Mouse (Mus musculus) right cerebral cortex, postnatal 36 days (tissue): ENCODE results near the gene Bcor.

Source experiments
- DNase-seq, 2 experiments: peaks; one replicate each; pipeline ENCODE4 v3.0.0; 2022; ENCODE audit warnings: low spot score in 2 of 2, mixed read lengths in 1 of 2

The Bcor gene

DNA sequence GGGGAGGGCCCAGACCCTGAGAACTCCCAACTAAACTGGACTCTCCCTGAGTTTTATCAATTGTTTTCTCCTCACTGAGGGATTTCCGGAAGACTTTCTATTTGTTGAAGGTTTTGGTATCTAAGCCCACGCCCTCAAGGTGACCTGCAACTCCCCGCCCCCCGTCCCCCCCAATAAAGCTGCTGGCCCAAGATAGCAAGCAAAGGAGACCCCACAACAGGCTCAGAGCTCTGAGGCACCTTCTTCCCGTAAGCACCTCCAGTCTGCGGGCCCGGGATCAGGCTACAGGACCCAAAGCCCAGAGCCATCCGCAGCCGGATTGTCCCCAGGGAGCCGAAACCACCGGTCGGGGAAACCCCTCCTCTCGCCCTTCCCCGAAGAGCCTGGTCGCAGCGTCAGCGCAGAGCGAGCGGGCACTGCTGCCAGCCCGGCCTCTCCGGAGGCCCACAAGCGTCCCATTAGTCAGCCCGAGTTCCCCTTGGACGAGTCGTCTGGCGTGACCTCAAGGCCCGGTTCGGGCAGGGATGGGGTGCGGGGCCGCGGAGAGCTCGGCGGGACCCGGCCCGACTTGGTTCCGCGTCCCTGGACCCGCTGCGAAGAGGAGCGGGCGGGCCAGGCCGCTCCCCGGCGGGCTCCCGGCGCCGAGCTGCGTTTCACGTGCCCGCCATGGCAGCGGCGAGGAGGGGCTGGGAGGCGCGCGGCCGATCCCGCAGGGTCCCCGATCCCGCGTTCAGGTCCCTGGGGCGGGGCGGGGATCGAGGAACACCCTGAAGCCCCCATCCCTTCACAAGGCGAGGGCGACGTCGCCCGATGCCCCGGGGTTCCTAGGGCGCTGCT is 73.3 kb downstream of the Bcor start:
- DNase-seq, result no peak

DNA sequence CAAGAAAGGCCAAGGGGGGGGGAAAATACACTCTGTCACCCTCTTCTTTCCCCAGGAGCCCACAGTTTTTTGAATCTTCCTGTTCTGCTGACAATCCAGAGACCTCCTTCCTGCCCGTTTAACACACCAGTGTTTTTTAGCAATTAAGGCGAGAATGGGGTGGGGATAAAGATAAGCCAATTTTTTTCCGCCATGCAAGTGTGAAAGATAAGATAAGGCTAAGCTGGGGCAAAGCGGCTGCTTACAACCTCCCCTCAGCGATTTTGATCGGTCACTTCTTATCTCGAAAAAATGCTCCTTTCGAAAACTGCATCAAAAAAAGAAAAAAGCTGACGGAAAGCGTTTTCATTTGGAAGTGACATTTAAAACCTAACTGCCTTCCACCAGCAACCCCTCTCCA is 74.2 kb downstream of the Bcor start:
- no peak for DNase-seq

DNA sequence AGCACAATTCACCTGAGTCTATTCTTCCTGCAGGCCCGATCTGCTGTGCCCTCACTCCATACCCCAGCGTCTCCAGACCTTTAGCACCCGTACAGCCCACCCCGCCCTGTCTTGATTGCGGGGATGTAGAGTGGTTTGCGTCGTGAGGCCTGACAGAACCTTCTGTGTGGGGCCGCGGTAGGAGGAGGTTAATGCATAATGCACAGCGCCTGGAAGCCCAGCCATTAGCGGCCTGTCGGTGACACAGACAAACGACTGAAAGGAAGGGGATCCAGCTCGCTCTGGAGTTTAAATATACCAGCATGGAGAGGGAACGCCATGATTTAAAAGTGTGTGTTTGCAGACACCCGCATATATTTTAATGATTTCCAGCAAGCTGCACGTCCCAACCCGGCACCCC is 74.9 kb downstream of the Bcor start:
- no peak for DNase-seq

DNA sequence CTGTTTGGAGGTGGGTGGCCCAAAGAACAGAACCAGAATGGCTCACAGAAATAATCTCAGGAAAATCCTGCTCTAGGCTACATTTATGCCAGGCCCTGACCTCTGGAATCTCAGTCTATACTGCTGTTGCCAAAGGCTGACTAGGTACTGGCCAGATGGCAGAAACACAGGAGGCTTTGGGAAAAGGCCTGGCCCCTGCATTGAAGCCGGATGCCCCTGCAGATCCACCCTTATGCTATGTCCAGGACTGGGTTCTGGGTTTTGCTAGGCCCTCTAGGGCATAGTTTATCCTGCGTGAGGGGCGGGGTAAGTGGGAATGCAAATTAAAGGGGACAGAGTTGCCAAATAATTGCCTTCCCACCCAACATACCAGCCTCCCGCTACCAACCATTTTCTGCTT is 75.5 kb downstream of the Bcor start:
- no peak for DNase-seq

DNA sequence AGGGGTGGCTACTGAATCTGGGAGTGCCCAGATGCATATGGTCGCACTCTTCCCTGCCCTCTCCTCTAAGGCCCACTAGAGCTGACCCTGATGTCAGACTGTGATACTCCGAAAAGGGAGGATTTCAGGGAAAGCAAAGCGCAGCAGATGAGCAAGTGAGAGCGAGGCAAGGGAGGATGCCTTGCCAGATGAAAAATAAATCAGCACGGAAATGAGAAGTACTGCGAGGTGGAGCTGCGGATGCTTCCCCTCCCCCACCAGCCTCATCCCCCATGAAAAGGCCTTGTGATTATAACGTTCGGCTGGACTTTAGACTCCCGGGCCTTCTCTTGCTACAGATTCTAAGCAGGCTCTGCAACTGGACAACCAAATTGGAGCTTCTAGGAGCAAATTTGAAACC is 76.5 kb downstream of the Bcor start:
- DNase-seq, result no peak

DNA sequence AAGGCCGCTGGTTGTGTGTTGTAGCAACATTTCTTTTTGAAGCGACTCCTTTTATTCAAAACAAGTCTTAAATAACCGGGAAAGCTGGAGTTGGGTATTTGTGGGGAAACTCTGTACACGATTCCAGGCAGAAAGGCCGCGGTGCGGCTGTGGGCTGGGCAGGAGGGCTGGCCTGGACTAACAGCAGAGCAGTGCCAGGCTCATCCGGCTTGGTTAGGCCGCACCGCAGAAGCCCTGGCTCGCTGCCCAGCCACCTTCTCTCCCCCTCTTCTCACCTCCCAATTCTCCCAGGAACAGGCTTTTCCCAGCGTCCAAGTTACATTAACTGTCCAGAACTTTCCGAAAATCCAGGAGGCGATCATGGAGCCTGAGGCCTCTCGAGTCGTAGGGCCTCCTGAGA is 77.4 kb downstream of the Bcor start:
- no peak for DNase-seq

DNA sequence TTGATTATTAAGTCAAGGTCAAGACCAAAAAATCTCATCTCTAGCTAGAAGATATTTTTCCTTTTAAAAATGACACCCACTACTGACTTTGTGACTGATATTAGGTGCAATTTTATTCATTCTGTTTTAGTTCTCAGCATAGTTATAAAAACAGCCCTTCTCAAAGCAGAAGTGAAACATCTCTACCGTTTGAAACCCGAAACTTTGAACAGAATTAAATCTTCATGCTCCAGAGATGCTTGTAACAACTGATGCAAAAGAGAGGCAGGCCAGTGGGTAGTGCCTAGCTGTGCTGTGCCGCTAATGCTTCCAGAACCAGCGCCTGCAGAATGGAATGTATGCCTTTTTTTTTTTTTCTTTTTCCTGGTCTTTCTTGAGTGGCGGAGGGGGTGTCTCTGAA is 78.0 kb downstream of the Bcor start:
- DNase-seq, result no peak

DNA sequence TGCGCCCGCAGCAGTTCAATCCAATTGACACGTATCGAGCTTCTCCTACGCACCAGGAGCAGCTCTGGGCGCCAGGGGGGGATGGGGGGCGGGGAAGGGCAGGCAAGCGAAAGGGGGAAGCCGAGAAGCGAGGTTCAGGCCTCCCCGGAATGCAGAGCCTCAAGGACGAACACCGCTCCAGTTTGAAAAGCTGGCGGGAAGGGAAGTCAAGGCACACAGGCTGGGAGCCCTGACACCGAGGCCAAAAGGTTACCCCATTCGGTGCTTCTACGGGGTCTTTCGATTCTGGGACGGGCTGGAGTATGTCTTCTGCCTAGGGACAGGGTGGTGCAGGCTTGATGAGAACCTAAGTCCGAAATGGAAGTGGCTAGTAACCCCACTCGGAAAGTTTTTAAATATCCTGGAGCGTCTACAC is 78.4 kb downstream of the Bcor start:
- no peak for DNase-seq

DNA sequence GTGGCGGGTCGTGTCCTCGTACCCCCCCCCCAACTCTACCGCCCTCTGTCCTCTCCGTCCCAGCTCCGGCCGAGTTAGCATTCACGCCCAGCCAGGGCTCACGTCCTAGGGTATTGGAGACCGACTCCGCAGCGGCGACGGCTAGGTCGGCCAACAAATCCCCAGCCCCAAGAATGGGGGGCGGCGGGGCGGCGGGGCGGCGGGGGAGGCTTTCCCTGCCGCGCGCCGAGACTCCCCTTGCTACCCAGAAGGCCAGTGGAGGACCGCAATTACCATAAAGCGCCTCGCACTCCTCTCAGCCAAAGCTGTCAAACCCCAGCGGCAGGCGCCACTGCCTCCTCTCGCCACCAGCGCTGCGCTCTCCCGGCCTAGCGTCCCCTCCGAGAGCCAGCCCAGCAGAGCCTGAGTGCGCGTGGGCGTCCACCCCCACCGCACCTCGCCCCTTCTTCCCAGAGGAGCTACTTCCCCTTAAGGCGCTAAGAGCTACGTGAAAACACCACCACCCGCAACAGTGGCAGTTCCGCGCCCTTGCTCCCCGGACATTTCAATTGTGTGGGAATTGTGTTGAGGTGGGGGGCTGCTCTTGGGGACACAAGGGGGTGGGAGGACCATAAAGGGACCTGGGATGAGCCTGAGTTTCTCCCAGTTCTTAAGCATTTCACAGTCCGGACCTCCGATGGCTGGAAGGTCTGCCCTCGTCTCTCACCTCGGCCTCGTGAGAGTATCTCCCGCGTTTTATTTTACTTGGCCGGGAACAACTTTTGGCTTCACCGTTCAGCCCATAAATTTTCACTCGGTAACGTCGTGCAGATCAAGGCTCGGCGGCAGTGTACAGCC is 79.0 kb downstream of the Bcor start:
- DNase-seq, result no peak

DNA sequence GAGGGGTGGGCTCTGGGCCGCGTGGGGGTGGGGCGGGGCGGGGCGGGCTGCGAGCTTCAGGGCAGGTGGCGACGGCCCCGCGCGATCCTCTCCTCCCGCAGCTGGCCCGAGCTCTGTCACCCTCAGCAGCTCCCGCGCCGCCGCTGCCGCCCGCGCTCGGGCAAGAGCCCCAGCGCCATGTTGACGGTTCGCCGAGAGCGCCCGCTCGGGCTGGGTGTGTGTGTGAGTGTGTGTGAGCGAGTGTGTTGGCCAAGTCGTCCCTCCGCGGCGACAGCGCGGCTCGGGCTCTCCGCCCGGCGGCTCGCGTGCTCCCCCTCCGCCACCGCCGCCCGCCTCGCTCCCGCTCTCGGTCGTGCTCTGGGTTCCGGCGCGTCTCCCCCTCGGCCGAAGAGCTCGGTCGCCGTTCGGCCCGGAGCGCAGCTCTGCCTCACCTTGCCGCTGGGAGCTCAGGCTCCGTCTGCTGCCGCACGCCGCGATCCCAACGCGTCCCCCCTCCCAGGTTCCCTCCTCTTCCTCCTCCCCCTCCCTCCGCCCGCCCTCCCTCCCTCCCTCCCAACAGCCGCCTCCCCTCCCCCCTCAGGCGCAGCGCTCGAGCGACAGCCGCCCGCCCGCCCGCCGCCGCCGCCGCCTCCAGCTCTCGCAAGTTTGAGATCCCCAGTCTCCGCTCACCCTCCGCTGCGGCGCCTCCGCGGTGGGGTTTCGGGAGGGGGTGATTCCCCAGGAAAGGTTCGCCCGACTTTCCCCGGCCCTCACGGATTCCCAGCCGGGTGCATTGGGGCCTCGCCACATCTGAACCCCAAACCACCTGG is 79.9 kb downstream of the Bcor start:
- peak in 1 of 2 experiments; percentile 24 for DNase-seq

DNA sequence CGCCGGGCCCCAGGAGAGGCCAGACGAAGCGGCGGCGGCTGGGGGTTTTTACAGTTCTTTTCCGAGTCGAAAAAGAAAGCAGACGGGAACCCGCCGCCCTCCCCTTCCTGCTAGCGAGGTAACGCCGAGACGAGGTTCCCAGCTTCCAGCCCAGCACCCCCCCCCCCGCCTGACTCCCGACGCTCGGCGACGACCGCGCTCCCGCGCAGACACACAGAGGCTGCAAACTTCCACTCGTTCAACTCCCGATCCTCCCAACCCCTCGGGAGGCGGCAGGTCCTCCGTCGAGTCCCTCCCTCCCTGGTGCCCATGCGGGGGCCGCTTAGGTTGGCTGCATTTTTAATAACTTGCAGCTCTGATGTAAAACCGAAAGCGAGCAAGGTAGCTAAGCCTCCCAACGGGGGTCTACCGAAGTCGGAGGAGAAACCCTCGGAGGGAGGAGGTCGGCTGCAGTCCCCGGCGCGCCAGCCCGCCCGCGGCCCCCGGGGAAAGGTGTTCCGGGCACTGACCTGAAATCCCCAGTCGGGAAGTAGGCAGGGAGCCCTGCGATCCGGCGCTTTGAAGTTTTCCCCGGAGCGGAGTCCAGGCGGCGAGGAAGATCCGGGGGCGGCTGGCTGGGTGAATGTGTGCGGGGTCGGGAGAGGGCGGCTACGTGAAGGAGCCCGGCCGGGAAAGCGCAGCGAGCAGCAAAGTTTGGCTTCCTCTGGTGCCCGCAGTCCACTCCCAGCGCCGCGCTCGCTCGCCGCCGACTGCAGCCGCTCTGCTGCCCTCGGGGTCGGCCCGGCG is 80.7 kb downstream of the Bcor start:
- no peak for DNase-seq

DNA sequence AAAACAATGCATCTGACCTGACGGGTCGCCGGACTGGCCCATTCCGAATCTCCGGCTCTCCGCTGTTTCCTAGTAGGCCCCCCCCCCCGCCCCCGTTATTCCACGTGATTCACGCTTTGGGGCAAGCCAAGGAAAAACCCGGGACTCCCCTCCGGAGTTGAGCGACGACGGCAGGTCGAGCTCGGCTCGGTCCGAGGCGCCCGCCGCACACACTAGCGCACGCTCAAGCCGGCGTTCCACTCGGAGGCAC is 81.2 kb downstream of the Bcor start:
- no peak for DNase-seq

DNA sequence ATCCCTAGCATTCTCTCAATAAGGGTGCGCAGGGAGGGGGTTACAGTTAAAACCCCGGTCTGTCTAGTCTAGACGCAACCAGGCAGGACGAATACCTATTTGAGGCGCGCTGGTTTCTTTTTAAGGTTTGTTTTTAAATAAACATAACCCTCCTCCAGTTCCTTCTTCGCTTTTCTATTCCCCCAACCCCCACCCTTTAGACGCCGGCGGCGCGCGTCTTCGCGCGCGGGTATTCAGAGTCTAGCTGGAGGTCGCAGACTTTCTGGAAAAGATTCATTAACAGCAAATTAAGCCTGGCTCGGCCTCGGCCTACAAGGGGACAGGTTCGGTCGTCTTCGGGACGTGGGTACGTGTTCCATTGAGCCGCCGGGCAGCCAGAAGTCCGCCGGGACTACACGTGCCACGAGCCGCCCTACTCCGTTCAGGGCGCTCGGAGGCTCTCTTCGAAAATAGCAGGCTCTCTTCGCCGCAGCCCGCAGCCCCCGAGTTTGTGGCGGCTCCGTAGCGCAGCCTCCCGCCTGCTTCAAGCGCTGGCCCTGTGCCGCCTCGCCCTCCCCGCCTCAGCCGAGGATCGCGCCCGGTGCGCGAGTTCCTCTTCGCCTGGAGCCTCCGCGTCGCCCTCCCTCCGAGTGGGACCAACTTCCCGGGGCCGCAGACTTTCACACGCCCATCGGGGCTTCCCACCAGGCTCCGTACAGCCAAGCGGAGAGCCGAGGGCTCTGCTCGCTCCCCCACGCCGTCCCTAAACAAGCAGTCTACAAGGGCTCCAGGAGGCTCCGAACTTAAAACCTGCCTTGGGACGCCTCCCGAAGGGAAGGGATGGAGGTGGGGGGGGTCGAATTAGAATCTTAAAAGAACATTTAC is 81.7 kb downstream of the Bcor start:
- no peak for DNase-seq

DNA sequence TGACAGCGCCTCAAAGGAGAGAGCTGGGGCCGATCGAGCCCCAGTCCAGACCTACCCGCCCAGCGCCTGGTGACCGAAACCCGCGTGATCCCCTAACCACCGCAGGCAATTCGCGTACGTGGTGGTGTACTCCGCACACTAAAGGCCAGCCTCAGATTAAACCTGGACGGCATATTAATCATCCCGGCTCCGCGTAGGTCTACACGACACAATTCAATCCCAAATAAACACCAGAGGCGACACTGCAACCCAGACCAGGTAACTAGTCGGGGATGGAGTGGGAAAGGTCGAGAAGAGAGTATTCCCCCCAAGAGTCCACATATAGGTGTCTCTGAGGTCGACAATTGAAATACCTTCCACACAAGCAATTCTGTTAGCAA is 82.6 kb downstream of the Bcor start:
- no peak for DNase-seq

DNA sequence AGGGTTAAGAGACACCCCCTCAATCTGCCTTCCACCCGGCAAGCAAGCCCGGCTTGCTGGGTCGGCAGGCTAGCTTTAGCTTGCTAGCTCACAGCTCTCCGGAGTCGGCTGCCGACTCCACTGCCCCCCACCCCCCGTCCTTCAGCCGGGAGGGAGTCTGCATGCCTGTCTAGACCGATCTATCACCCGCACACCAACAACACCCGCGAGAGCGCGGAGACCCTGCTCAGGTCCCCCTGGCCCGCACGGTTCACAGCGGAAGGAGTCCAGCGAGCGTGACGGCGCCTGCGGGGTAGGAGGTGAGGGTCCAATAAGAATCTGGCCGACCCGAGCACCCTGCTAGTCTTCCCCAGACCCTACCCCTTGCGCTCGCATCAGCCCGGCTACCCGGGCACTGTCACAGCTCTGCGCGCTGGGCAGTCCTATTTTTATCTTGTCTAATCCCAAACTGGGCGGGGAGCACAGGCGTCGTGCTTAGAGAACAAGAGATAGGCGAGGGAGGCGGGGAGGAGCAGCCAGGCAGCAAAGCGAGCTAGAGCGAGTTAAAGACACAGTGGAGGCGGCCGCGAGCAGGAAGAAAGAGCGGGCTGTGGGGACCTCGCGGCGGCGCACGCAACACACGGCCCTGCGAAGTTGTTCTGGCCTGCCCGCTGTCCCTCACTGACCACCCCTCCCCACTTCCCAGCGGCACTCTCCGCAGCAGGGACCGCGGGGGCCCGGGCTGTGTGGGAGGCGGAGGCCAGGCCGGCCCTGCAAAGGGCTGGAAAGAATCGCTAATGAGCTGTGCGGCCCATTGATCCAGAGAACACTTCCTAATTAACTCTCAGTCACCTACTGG is 83.2 kb downstream of the Bcor start:
- peak; percentile 63 to 69 for DNase-seq

DNA sequence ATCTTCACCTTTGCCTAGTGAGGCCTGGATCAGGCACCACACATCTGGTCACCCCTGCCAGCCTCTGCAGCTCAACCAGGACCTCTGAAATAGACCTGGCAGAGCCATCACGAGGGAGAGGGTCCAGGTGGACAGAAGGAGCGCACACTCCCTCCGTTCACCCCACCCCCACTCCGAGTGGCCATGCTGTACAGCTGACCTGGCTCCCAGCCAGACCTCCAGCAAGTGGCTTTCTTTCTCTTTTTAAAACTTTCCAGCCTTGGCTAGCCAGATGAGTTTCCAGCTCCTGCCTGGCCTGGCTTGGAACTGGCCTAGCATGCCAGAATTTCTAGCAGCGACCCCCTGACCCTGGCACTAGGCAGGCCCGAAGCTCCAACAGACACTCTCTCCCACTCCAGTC is 87.4 kb downstream of the Bcor start:
- no peak for DNase-seq

DNA sequence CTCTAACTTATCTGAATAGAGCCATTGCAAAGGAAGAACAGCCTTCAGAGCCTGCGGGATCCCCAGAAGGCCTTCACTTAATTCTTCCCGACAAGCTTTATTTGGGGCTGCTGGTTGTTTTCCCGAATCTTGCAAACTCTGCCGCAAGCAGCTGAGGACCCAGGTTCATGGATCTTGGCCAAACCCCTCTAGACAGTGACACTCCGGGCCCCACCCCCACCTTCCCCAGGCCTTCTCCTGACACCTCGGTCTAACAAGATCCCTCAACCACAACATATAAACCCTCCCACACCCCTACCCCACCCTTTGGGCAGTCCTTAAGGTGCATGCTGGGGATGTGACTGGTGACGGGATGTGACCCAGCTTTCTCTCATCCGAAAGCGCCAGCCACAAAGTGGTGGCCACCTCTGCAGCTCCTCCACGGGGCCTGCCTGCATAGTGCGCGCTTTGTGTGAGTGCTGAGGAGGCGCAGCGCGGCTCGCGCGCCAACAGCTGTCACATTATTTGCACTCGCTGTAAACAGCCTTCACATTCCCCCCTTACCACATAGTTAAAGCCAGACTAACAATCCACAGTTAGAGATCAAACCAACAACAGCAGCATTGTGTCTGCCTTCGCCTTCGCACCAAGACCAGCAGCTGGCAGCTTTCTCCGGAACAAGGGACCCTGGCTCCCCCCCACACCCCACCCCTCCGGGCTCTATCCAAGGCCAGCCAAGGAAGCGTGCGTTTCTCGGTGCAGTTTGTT is 91.0 kb downstream of the Bcor start:
- no peak for DNase-seq

DNA sequence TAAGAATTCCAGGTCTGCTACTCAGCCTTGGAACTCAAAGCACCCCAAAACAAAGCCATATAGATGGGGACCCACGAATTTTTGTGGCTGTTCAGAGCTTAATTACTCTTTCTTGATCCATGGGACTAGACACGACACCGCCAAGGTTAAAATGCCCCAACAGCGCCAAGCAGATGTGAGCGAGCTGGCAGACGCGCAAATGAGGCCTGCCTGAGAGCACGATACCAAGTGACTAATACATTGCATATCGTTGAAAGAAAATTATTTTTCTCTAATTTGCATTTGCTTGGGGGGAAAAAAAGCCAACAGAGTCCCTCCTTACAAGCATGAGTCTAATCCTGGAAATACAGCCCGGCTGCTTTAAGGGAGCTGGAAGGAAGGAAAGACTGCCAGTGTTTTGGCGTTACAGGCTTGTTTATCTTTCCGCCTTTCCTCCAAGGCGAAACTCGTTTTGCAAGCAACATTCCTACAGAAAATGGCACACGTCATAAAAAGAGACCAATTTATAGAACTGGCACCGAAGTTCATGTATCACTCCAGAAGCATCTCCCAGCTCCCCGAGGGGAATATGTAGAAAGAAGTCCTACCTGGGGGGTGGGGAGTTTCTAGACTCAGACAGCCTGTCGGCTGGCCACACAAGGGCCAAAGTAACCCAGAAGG is 92.2 kb downstream of the Bcor start:
- DNase-seq, result no peak

DNA sequence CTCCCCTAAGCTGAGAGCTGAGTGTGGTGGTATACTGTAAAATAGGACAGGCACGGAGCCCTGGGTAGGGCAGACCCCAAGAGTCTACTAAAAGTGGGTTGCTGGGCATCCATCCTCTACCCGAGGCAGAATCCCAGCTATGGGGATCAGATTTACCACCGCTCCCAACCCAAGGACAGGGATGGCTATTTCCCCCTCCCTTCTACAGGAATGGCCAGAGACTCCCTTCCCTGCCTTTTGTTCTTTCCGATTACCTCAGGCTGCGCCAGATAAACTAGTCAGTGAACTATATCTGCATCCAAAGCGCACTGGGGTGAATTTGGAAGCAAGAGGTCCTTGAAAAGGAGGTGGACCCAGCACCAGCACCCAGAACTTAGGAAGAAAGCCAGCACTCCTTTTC is 93.1 kb downstream of the Bcor start:
- no peak for DNase-seq
